17 mouse cellular contexts compared by ENCODE assay signal in the genomic region with DNA sequence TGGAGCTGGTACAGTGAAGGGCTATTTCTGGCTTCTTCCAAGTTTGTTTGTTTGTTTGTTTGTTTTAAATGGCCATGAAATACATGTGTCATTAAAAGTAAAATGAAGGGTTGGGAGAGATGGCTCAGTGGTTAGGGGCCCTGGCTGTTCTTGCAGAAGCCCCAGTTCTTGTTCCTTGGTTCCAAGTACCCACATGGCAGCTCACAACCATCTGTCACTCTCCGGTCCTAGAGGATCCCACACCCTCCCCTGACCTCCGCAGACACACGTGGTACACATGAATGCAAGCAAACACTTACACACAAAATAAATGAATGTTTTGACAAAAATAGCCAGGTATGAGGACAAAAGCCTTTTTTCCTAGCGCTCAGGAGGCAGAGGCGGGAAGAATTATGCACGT. TPM values are rescaled to one million over a fixed set of nuclear protein-coding genes. Genes with fewer than 3 reads are reported as not detected.
DNase-seq lines count a peak whose midpoint lies in the region; ATAC-seq and TF ChIP-seq lines count a peak whose summit lies in the region.
"Had no signal": no experiment of that assay in that cellular context is flagged by ENCODE, and none has a peak within 500 bp of the region (broad histone marks: within the 10 kb centered on the region; RNA-seq: fewer than 3 reads in every experiment).

No protein-coding gene starts in this region.

- no peaks in the 10 kb centered on the region for H3K36me3 ChIP-seq in hindbrain, embryonic 15.5 days
- H3K36me3 ChIP-seq in hindbrain, embryonic 14.5 days (replicated peaks; ENCODE audit: control insufficient read depth, insufficient read depth) = no peaks in the 10 kb centered on the region
- peaks cover 27% of the 10 kb centered on the region for H3K36me3 ChIP-seq in neural tube, embryonic 13.5 days
- H3K36me3 ChIP-seq: G1E; liver, embryonic 15.5 days had no signal

- H3K4me2 ChIP-seq in hindbrain, embryonic 15.5 days = peak overlapping the region; percentile 21
- H3K4me2 ChIP-seq in hindbrain, embryonic 14.5 days (replicated peaks) = no peak overlapping the region
- H3K4me2 ChIP-seq in neural tube, embryonic 13.5 days = no peak overlapping the region
- H3K4me2 ChIP-seq: liver, embryonic 15.5 days had no signal

- WGBS in cerebellum, adult 2 months = 25% methylated on average over 6 of the region's 6 CpGs
- WGBS in hindbrain, embryonic 15.5 days = 27% methylated on average over 6 of the region's 6 CpGs
- 44% methylated on average over 6 of the region's 6 CpGs for WGBS in hindbrain, embryonic 14.5 days
- WGBS in neural tube, embryonic 13.5 days = 50% methylated on average over 6 of the region's 6 CpGs

- no peak for TF ChIP-seq CTCF in cerebellum, adult 2 months (IDR thresholded peaks at IDR 0.05; ENCODE audit: borderline replicate concordance, insufficient read depth, low read depth, low read length)

- no peak overlapping the region for H3K9ac ChIP-seq in hindbrain, embryonic 15.5 days
- H3K9ac ChIP-seq in hindbrain, embryonic 14.5 days = no peak overlapping the region
- 0 out of 2 replicates have a peak overlapping the region, but pooled peaks have one; percentile 13 for H3K9ac ChIP-seq in neural tube, embryonic 13.5 days
- H3K9ac ChIP-seq: liver, embryonic 15.5 days had no signal

- no peak for TF ChIP-seq POLR2A in cerebellum, adult 2 months (IDR thresholded peaks at IDR 0.05; ENCODE audit: borderline replicate concordance, insufficient read depth, low read length)

- peaks cover 62% of the 10 kb centered on the region for H3K4me1 ChIP-seq in cerebellum, adult 2 months (ENCODE audit: control insufficient read depth, insufficient read depth, low read length)
- H3K4me1 ChIP-seq in hindbrain, embryonic 15.5 days (replicated peaks) = peaks cover 73% of the 10 kb centered on the region
- H3K4me1 ChIP-seq in hindbrain, embryonic 14.5 days (replicated peaks; ENCODE audit: control insufficient read depth, insufficient read depth, low read length) = peaks cover 41% of the 10 kb centered on the region
- peaks cover 78% of the 10 kb centered on the region for H3K4me1 ChIP-seq in neural tube, embryonic 13.5 days (replicated peaks)

- ATAC-seq in hindbrain, embryonic 15.5 days (ENCODE audit: low FRiP score, low read depth) = no peak
- no peak for ATAC-seq in hindbrain, embryonic 14.5 days (ENCODE audit: low FRiP score)
- no peak for ATAC-seq in neural tube, embryonic 13.5 days (ENCODE audit: low read depth)
- ATAC-seq: activated CD4-positive, CD25-positive, alpha-beta regulatory T cell, adult 4 months; lung, postnatal 0 days had no signal

- no peak overlapping the region for H3K4me3 ChIP-seq in cerebellum, adult 2 months (replicated peaks; ENCODE audit: insufficient read depth, low read depth, low read length)
- no peak overlapping the region for H3K4me3 ChIP-seq in hindbrain, embryonic 15.5 days
- no peak overlapping the region for H3K4me3 ChIP-seq in hindbrain, embryonic 14.5 days (replicated peaks; ENCODE audit: low read length)
- H3K4me3 ChIP-seq in neural tube, embryonic 13.5 days = no peak overlapping the region
- H3K4me3 ChIP-seq: liver, embryonic 15.5 days had no signal

- H3K9me3 ChIP-seq in hindbrain, embryonic 15.5 days = no peaks in the 10 kb centered on the region
- H3K9me3 ChIP-seq in hindbrain, embryonic 14.5 days (ENCODE audit: control insufficient read depth, low read length) = no peaks in the 10 kb centered on the region
- H3K9me3 ChIP-seq in neural tube, embryonic 13.5 days = 0 out of 2 replicates have a peak, but pooled peaks cover 4% of the 10 kb centered on the region
- H3K9me3 ChIP-seq: liver, embryonic 15.5 days had no signal

- no peaks in the 10 kb centered on the region for H3K27me3 ChIP-seq in cerebellum, adult 2 months (ENCODE audit: control insufficient read depth, insufficient read depth, low read length)
- H3K27me3 ChIP-seq in hindbrain, embryonic 15.5 days = no peaks in the 10 kb centered on the region
- no peaks in the 10 kb centered on the region for H3K27me3 ChIP-seq in hindbrain, embryonic 14.5 days (ENCODE audit: control insufficient read depth, insufficient read depth, low read length)
- no peaks in the 10 kb centered on the region for H3K27me3 ChIP-seq in neural tube, embryonic 13.5 days

- no peak overlapping the region for H3K27ac ChIP-seq in cerebellum, adult 2 months (ENCODE audit: insufficient read depth, low read length)
- no peak overlapping the region; the same call in 1 of the 2 replicates for H3K27ac ChIP-seq in hindbrain, embryonic 15.5 days (replicated peaks)
- H3K27ac ChIP-seq in hindbrain, embryonic 14.5 days = no peak overlapping the region
- 0 out of 2 replicates have a peak overlapping the region, but pooled peaks have one; percentile 10 for H3K27ac ChIP-seq in neural tube, embryonic 13.5 days (replicated peaks)
- H3K27ac ChIP-seq: liver, embryonic 15.5 days; stomach, postnatal 0 days had no signal

- peak; percentile 67 to 82 for DNase-seq in cerebellum, adult 2 months
- DNase-seq in cerebellum, adult 11 months = no peak
- no peak for DNase-seq in hindbrain, embryonic 14.5 days (ENCODE audit: low spot score)
- DNase-seq in neural tube, embryonic 10.5 days (ENCODE audit: extremely low spot score, low spot score) = no peak
- no peak for DNase-seq in liver
- no peak for DNase-seq in lung, adult 18-20 months
- DNase-seq: adrenal gland, postnatal 10 days; gastrocnemius, postnatal 14 days; kidney, adult 11 months; right cerebral cortex, adult 18-20 months had no signal

RNA-seq across cellular contexts. Expression of gene Arhgef10l, which starts 21.5 kb away (rescaled TPM):
- polyA plus RNA-seq in cerebellum, adult 2 months (2012; rRNA removed) = 52.7 and 55.5 TPM in 2 replicates
- 26.2 and 28.2 TPM in 2 replicates for polyA plus RNA-seq in hindbrain, embryonic 15.5 days (2015; fragmentation: Nextera tagmentation; extraction: Ambion mirVana)
- polyA plus RNA-seq in hindbrain, embryonic 14.5 days (2014; fragmentation: Nextera tagmentation; extraction: Ambion mirVana) = 19.6 and 21.9 TPM in 2 replicates
- polyA plus RNA-seq in neural tube, embryonic 13.5 days (2015; fragmentation: Nextera tagmentation; extraction: Ambion mirVana) = 28.6 and 28.8 TPM in 2 replicates
- polyA plus RNA-seq: activated CD4-positive, CD25-positive, alpha-beta regulatory T cell, adult 4 months had no signal

RNA-seq across cellular contexts. Expression of gene Rcc2, which starts 56.1 kb away (rescaled TPM):
- polyA plus RNA-seq in cerebellum, adult 2 months (2012; rRNA removed) = 40.0 and 40.6 TPM in 2 replicates
- polyA plus RNA-seq in hindbrain, embryonic 15.5 days (2015; fragmentation: Nextera tagmentation; extraction: Ambion mirVana) = 25.0 and 28.8 TPM in 2 replicates
- polyA plus RNA-seq in hindbrain, embryonic 14.5 days (2014; fragmentation: Nextera tagmentation; extraction: Ambion mirVana) = 13.3 and 13.8 TPM in 2 replicates
- polyA plus RNA-seq in neural tube, embryonic 13.5 days (2015; fragmentation: Nextera tagmentation; extraction: Ambion mirVana) = 23.4 and 30.7 TPM in 2 replicates

Comparison
In these comparisons a context has a peak if more than half of its experiments do, and no peak if none do; other contexts are left out.
1. DNase-seq: peak in cerebellum, adult 2 months (2 of 2); none in cerebellum, adult 11 months (single experiment), hindbrain, embryonic 14.5 days (single experiment), neural tube, embryonic 10.5 days (single experiment), liver (single experiment) and lung, adult 18-20 months (0 of 2).